Mouse (Mus musculus) MEL (cell line): ENCODE data around the gene Pou2f2. TPM values are rescaled to one million over a fixed set of nuclear protein-coding genes. Genes with fewer than 3 reads are reported as not detected.
A peak's percentile ranks its signal among the peaks of the same experiment; 100 is the strongest.

Source experiments
- DNase-seq: peaks from one replicate; pipeline ENCODE4 v3.0.0; 2011; ENCODE audit warnings: low read depth, low spot score
- H3K27ac ChIP-seq: 2 replicates; pipeline ENCODE4 v1.5.1; 2012; ENCODE audit warnings: low read depth, mild to moderate bottlenecking, control low read depth, low read length, moderate library complexity; ENCODE audit not compliant: control insufficient read depth
- H3K27me3 ChIP-seq, 2 experiments: fragments of 150-350 bp in 1 of 2; sonication (generic) in 1 of 2; 2 replicates each; pipeline ENCODE4 v1.6.1; 2012; ENCODE audit warnings: low read length in 2 of 2, mild to moderate bottlenecking in 2 of 2, improper control_type of control experiment in 1 of 2, moderate library complexity in 1 of 2; ENCODE audit not compliant: insufficient read depth in 2 of 2, control insufficient read depth in 1 of 2
- H3K36me3 ChIP-seq, 2 experiments: 2 replicates each; pipeline ENCODE4 v1.6.1; 2012 to 2014; ENCODE audit warnings: low read length in 2 of 2, improper control_type of control experiment in 1 of 2, inconsistent platforms in 1 of 2, mild to moderate bottlenecking in 1 of 2; ENCODE audit not compliant: insufficient read depth in 2 of 2, control insufficient read depth in 1 of 2
- H3K4me1 ChIP-seq, 2 experiments: fragments of 150-350 bp in 1 of 2; sonication (generic) in 1 of 2; 2 replicates each; pipeline ENCODE4 v1.6.1; 2012; ENCODE audit warnings: low read length in 2 of 2, improper control_type of control experiment in 1 of 2, mild to moderate bottlenecking in 1 of 2; ENCODE audit not compliant: insufficient read depth in 2 of 2, control insufficient read depth in 1 of 2
- H3K4me3 ChIP-seq, 2 experiments: fragments of 150-350 bp in 1 of 2; sonication (generic) in 1 of 2; 2 replicates each; pipeline ENCODE4 v1.5.1; 2012; ENCODE audit warnings: low read depth in 2 of 2, low read length in 2 of 2, mild to moderate bottlenecking in 2 of 2, moderate library complexity in 2 of 2, control low read depth in 1 of 2, improper control_type of control experiment in 1 of 2; ENCODE audit not compliant: control insufficient read depth in 1 of 2, insufficient read depth in 1 of 2
- H3K79me2 ChIP-seq: 2 replicates; pipeline ENCODE4 v1.6.1; 2012; ENCODE audit warnings: mild to moderate bottlenecking, low read length, moderate library complexity; ENCODE audit not compliant: control insufficient read depth, poor library complexity, insufficient read depth
- H3K9ac ChIP-seq: 2 replicates; pipeline ENCODE4 v1.6.1; 2012; ENCODE audit warnings: low read depth, mild to moderate bottlenecking, control low read depth, low read length, moderate library complexity; ENCODE audit not compliant: control insufficient read depth, poor library complexity, severe bottlenecking
- H3K9me3 ChIP-seq: fragments of 150-350 bp; sonication (generic); replicated peaks from 2 replicates; pipeline ENCODE4 v1.6.1; 2012; ENCODE audit warnings: mild to moderate bottlenecking, low read length, improper control_type of control experiment, moderate library complexity; ENCODE audit not compliant: insufficient read depth
- CHD1 ChIP-seq: IDR thresholded peaks from 2 replicates; pipeline ENCODE4 v1.6.1; 2012; ENCODE audit warnings: low read depth, mild to moderate bottlenecking, inconsistent platforms, low read length, improper control_type of control experiment
- ELF1 ChIP-seq: IDR thresholded peaks from 2 replicates; pipeline ENCODE4 v1.6.1; 2014; ENCODE audit warnings: low read depth, mild to moderate bottlenecking, inconsistent platforms, low read length, improper control_type of control experiment, moderate library complexity
- EP300 ChIP-seq, 2 experiments: IDR thresholded peaks; 2 replicates each; pipeline ENCODE4 v1.6.1; 2011; ENCODE audit warnings: improper control_type of control experiment in 2 of 2, low read length in 2 of 2, low read depth in 1 of 2, mild to moderate bottlenecking in 1 of 2
- ETS1 ChIP-seq: IDR thresholded peaks from 2 replicates; pipeline ENCODE4 v1.6.1; 2012; ENCODE audit warnings: low read depth, mild to moderate bottlenecking, inconsistent platforms, low read length, improper control_type of control experiment, moderate library complexity
- GABPA ChIP-seq: IDR thresholded peaks from 2 replicates; pipeline ENCODE4 v1.6.1; 2012; ENCODE audit warnings: low read depth, mild to moderate bottlenecking, inconsistent platforms, low read length, improper control_type of control experiment, moderate library complexity
- GATA1 ChIP-seq: IDR thresholded peaks from 2 replicates; pipeline ENCODE4 v1.6.1; 2011; ENCODE audit warnings: low read depth, low read length, improper control_type of control experiment
- HCFC1 ChIP-seq: IDR thresholded peaks from 2 replicates; pipeline ENCODE4 v1.6.1; 2012; ENCODE audit warnings: low read depth, mild to moderate bottlenecking, inconsistent platforms, low read length, improper control_type of control experiment, moderate library complexity
- MAFK ChIP-seq: IDR thresholded peaks from 2 replicates; pipeline ENCODE4 v1.6.1; 2011; ENCODE audit warnings: low read depth, mild to moderate bottlenecking, low read length, improper control_type of control experiment, borderline replicate concordance
- MAX ChIP-seq: IDR thresholded peaks from 2 replicates; pipeline ENCODE4 v1.6.1; 2011; ENCODE audit warnings: low read length, improper control_type of control experiment
- MAZ ChIP-seq: IDR thresholded peaks from 2 replicates; pipeline ENCODE4 v1.6.1; 2012; ENCODE audit warnings: low read depth, mild to moderate bottlenecking, inconsistent platforms, low read length, improper control_type of control experiment
- MEF2A ChIP-seq: IDR thresholded peaks from 2 replicates; pipeline ENCODE4 v1.6.1; 2014; ENCODE audit warnings: low read depth, mild to moderate bottlenecking, inconsistent platforms, low read length, improper control_type of control experiment; ENCODE audit not compliant: poor library complexity, insufficient replicate concordance, severe bottlenecking; ENCODE audit errors: extremely low read depth
- MXI1 ChIP-seq: IDR thresholded peaks from 2 replicates; pipeline ENCODE4 v1.6.1; 2011; ENCODE audit warnings: mild to moderate bottlenecking, low read depth, low read length, improper control_type of control experiment
- MYB ChIP-seq: IDR thresholded peaks from 2 replicates; pipeline ENCODE4 v1.6.1; 2011; ENCODE audit warnings: mild to moderate bottlenecking, low read depth, low read length, improper control_type of control experiment
- MYC ChIP-seq: IDR thresholded peaks from 2 replicates; pipeline ENCODE4 v1.6.1; 2011; ENCODE audit warnings: low read depth, mild to moderate bottlenecking, low read length, improper control_type of control experiment, moderate library complexity
- NRF1 ChIP-seq: IDR thresholded peaks from 2 replicates; pipeline ENCODE4 v1.6.1; 2014; ENCODE audit warnings: low read depth, mild to moderate bottlenecking, inconsistent platforms, low read length, improper control_type of control experiment, moderate library complexity; ENCODE audit not compliant: poor library complexity, insufficient read depth, severe bottlenecking
- POLR2AphosphoS2 ChIP-seq: IDR thresholded peaks from 2 replicates; pipeline ENCODE4 v1.6.1; 2011; ENCODE audit warnings: low read length, improper control_type of control experiment
- POLR2AphosphoS5 ChIP-seq: IDR thresholded peaks from 2 replicates; pipeline ENCODE4 v1.6.1; 2012; ENCODE audit warnings: low read depth, borderline replicate concordance, mild to moderate bottlenecking, inconsistent platforms, low read length, moderate library complexity, mixed read lengths
- RAD21 ChIP-seq: IDR thresholded peaks from 2 replicates; pipeline ENCODE4 v1.6.1; 2011; ENCODE audit warnings: mild to moderate bottlenecking, low read depth, low read length, improper control_type of control experiment
- RCOR1 ChIP-seq: IDR thresholded peaks from 2 replicates; pipeline ENCODE4 v1.6.1; 2012; ENCODE audit warnings: low read depth, mild to moderate bottlenecking, inconsistent platforms, low read length, improper control_type of control experiment
- SIN3A ChIP-seq: IDR thresholded peaks from 2 replicates; pipeline ENCODE4 v1.6.1; 2012; ENCODE audit warnings: low read length, improper control_type of control experiment, inconsistent platforms
- SMC3 ChIP-seq: IDR thresholded peaks from 2 replicates; pipeline ENCODE4 v1.6.1; 2011; ENCODE audit warnings: low read depth, low read length, improper control_type of control experiment
- TBP ChIP-seq: IDR thresholded peaks from 2 replicates; pipeline ENCODE4 v1.8.0; 2011; ENCODE audit warnings: low read depth, low read length, improper control_type of control experiment
- TCF12 ChIP-seq: IDR thresholded peaks from 2 replicates; pipeline ENCODE4 v1.6.1; 2014; ENCODE audit warnings: low read depth, mild to moderate bottlenecking, inconsistent platforms, low read length, improper control_type of control experiment, moderate library complexity
- ZNF384 ChIP-seq: IDR thresholded peaks from 2 replicates; pipeline ENCODE4 v1.6.1; 2012; ENCODE audit warnings: low read depth, mild to moderate bottlenecking, inconsistent platforms, low read length, improper control_type of control experiment
- polyA plus RNA-seq, 2 experiments: library from polyadenylated mRNA; stranded (reverse) in 1 of 2; unstranded in 1 of 2; fragments of >175 nt in 1 of 2; fragments of >200 nt in 1 of 2; gene quantifications; 2 replicates each; pipeline versions ENCODE4 v1.2.1 to v1.2.4; 2012; ENCODE audit warnings: low replicate concordance in 2 of 2, low read depth in 1 of 2; ENCODE audit not compliant: insufficient read length in 2 of 2, insufficient read depth in 1 of 2, missing spikeins in 1 of 2
- total RNA-seq: library from RNA; depleted of rRNA; stranded (reverse); fragments of 300-350 nt; gene quantifications from 2 replicates; pipeline ENCODE4 v1.2.3, GENCODE M21; 2012

Pou2f2 gene
- total and polyA plus RNA-seq, 3 experiments, result 0.73 to 6.4 TPM; not detected in 1

- H3K27ac ChIP-seq, result peak overlapping the region; percentile 92
- H3K4me3 ChIP-seq, result no peak overlapping the region
- H3K36me3 ChIP-seq, result peaks cover 5 to 27% of the 10 kb centered on the region in 2 experiments
These were observed 34.6 kb upstream of the Pou2f2 start for GRCm38 (mm10) chr7:25214172-25214571.

GRCm38 (mm10) chr7:25213099-25213498 lies 33.6 kb upstream of the Pou2f2 start:
- peak; percentile 86 for DNase-seq
- Histone ChIP-seq H3K36me3 (peaks cover 7 to 24% of the 10 kb centered on the region in 2 experiments), H3K9ac (no peak overlapping the region), H3K27me3 (no peaks in the 10 kb centered on the region), H3K27ac (peak overlapping the region; percentile 92), H3K4me1 (peaks cover 3 to 40% of the 10 kb centered on the region in 2 experiments), H3K4me3 (no peak overlapping the region), H3K79me2 (peaks cover 3% of the 10 kb centered on the region), H3K9me3 (no peaks in the 10 kb centered on the region)
- TF ChIP-seq EP300 (IDR thresholded peaks at IDR 0.05; ENCODE audit: low read depth in 1 of 2, low read length in 2 of 2), result peak; percentile 85 to 95
- peak; percentile 78 for TF ChIP-seq ETS1
- peak; percentile 29; the same call in 1 of the 2 replicates for TF ChIP-seq ELF1
- peak; percentile 68 for TF ChIP-seq TCF12
- peak; percentile 64; the same call in 1 of the 2 replicates for TF ChIP-seq MYC
- TF ChIP-seq MXI1, result peak; percentile 75
- TF ChIP-seq GATA1, result peak; percentile 64
- TF ChIP-seq HCFC1, result no peak
- peak; percentile 89 for TF ChIP-seq SIN3A
- no peak for TF ChIP-seq RAD21
- no peak for TF ChIP-seq POLR2AphosphoS5
- TF ChIP-seq SMC3, result peak; percentile 14; the same call in 1 of the 2 replicates
- peak; percentile 96 for TF ChIP-seq RCOR1
- TF ChIP-seq TBP, result 0 out of 2 replicates have a peak, but pooled peaks have one; percentile 29
- TF ChIP-seq MYB, result peak; percentile 96
- TF ChIP-seq, all 39 proteins: peak for 12

More at GRCm38 (mm10) chr7:25214172-25214571, 34.6 kb upstream of the Pou2f2 start:
- H3K9me3 ChIP-seq, result no peaks in the 10 kb centered on the region
- DNase-seq, result no peak
- peaks cover 12% of the 10 kb centered on the region for H3K79me2 ChIP-seq
- peaks cover 3 to 42% of the 10 kb centered on the region in 2 experiments for H3K4me1 ChIP-seq
- no peaks in the 10 kb centered on the region for H3K27me3 ChIP-seq
- H3K9ac ChIP-seq, result no peak overlapping the region
- TF ChIP-seq MAZ (no peak), MEF2A (no peak), MYB (no peak), MXI1 (no peak), MAX (no peak), GABPA (no peak), SMC3 (no peak), GATA1 (no peak), MAFK (no peak), CHD1 (no peak), RAD21 (no peak), TBP (no peak), POLR2AphosphoS2 (no peak), ELF1 (no peak), NRF1 (no peak), ZNF384 (no peak), SIN3A (no peak)
